Mouse (Mus musculus) forebrain, embryonic 16.5 days (tissue): Measurements from ENCODE around the gene Pam16. TPM values are rescaled to one million over a fixed set of nuclear protein-coding genes. Genes with fewer than 3 reads are reported as not detected.
"Not testable (repeated sequence)": the region's sequence is repeated elsewhere in the genome, so short reads cannot be mapped to it uniquely, and the experiment has no call there.

Experiments used
- ATAC-seq: fragments of 200-750 bp; cut with Nextera tagmentation; 2 replicates; pipeline ENCODE4 v1.8.0; 2017; ENCODE audit warnings: mild to moderate bottlenecking, moderate library complexity
- H3K27ac ChIP-seq: fragments of 300-500 bp; sonication (generic); 2 replicates; pipeline ENCODE4 v1.5.1; 2014; ENCODE audit warnings: low read length, control low read depth
- H3K27me3 ChIP-seq: fragments of 300-500 bp; sonication (generic); replicated peaks from 2 replicates; pipeline ENCODE4 v1.6.1; 2014; ENCODE audit warnings: low read length; ENCODE audit not compliant: control insufficient read depth, insufficient read depth
- H3K36me3 ChIP-seq: fragments of 300-500 bp; sonication (generic); 2 replicates; pipeline ENCODE4 v1.6.1; 2014; ENCODE audit not compliant: control insufficient read depth, insufficient read depth
- H3K4me1 ChIP-seq: fragments of 300-500 bp; sonication (generic); replicated peaks from 2 replicates; pipeline ENCODE4 v1.6.1; 2014; ENCODE audit warnings: low read length; ENCODE audit not compliant: control insufficient read depth, insufficient read depth
- H3K4me2 ChIP-seq: fragments of 300-500 bp; sonication (generic); 2 replicates; pipeline ENCODE4 v1.6.1; 2014; ENCODE audit warnings: mild to moderate bottlenecking, low read length, control low read depth
- H3K4me3 ChIP-seq: fragments of 300-500 bp; sonication (generic); replicated peaks from 2 replicates; pipeline ENCODE4 v1.5.1; 2014; ENCODE audit warnings: mild to moderate bottlenecking, low read length, control low read depth
- H3K9ac ChIP-seq: fragments of 300-500 bp; sonication (generic); replicated peaks from 2 replicates; pipeline ENCODE4 v1.6.1; 2014; ENCODE audit warnings: low read depth, low read length, control low read depth
- H3K9me3 ChIP-seq: fragments of 300-500 bp; sonication (generic); 2 replicates; pipeline ENCODE4 v1.6.1; 2016; ENCODE audit warnings: low read length; ENCODE audit not compliant: control insufficient read depth
- WGBS: fragments of 180-500 bp; shearing (Covaris S2); extraction: QIAGEN DNeasy Blood & Tissue Kit; methylation state at CpG from one replicate; pipeline ENCODE4 v1.1.7; 2014; 5-methylcytosine and 5-hydroxymethylcytosine counted together
- polyA plus RNA-seq: library from polyadenylated mRNA; unstranded; fragments of >200 nt; fragmentation: Nextera tagmentation; extraction: Ambion mirVana; gene quantifications from 2 replicates; pipeline ENCODE4 v1.2.1, GENCODE M21; 2015

The Pam16 gene
- polyA plus RNA-seq, 1 experiment from 2014 or later, result 157 TPM

GRCm38 (mm10) chr16:4581179-4581578 lies 43.6 kb downstream of the Pam16 start:
- ATAC-seq, H3K27ac ChIP-seq, H3K4me1 ChIP-seq, H3K9ac ChIP-seq, H3K4me3 ChIP-seq, H3K27me3 ChIP-seq, H3K36me3 ChIP-seq, H3K4me2 ChIP-seq, H3K9me3 ChIP-seq: not testable (repeated sequence)
- WGBS, result 83% methylated on average over 3 of the region's 4 CpGs

GRCm38 (mm10) chr16:4578630-4579029 lies 46.2 kb downstream of the Pam16 start:
- Histone ChIP-seq H3K4me3 (no peak overlapping the region), H3K36me3 (no peaks in the 10 kb centered on the region), H3K4me1 (no peaks in the 10 kb centered on the region), H3K9ac (no peak overlapping the region), H3K9me3 (no peaks in the 10 kb centered on the region), H3K27me3 (no peaks in the 10 kb centered on the region), H3K27ac (no peak overlapping the region), H3K4me2 (no peak overlapping the region)
- no peak for ATAC-seq
- WGBS, result 81% methylated on average over 7 of the region's 7 CpGs

- Histone ChIP-seq H3K27me3 (no peaks in the 10 kb centered on the region), H3K27ac (no peak overlapping the region), H3K9me3 (no peaks in the 10 kb centered on the region), H3K4me1 (no peaks in the 10 kb centered on the region), H3K36me3 (no peaks in the 10 kb centered on the region), H3K4me3 (no peak overlapping the region), H3K9ac (no peak overlapping the region), H3K4me2 (no peak overlapping the region)
- ATAC-seq, result no peak
- WGBS, result 55% methylated on average over 2 of the region's 2 CpGs
These were observed 47.9 kb downstream of the Pam16 start for GRCm38 (mm10) chr16:4576873-4577272.

- Histone ChIP-seq H3K4me3 (no peak overlapping the region), H3K9me3 (no peaks in the 10 kb centered on the region), H3K4me2 (no peak overlapping the region), H3K27me3 (no peaks in the 10 kb centered on the region), H3K27ac (no peak overlapping the region), H3K4me1 (no peaks in the 10 kb centered on the region), H3K9ac (no peak overlapping the region), H3K36me3 (no peaks in the 10 kb centered on the region)
- 52% methylated on average over 2 of the region's 2 CpGs for WGBS
- no peak for ATAC-seq
These were observed 48.8 kb downstream of the Pam16 start for GRCm38 (mm10) chr16:4576038-4576437.

- Histone ChIP-seq H3K4me3 (no peak overlapping the region), H3K9ac (no peak overlapping the region), H3K9me3 (no peaks in the 10 kb centered on the region), H3K36me3 (no peaks in the 10 kb centered on the region), H3K4me1 (0 out of 2 replicates have a peak, but pooled peaks cover 3% of the 10 kb centered on the region), H3K4me2 (no peak overlapping the region), H3K27ac (no peak overlapping the region), H3K27me3 (no peaks in the 10 kb centered on the region)
- no peak for ATAC-seq
- WGBS, result 49% methylated on average over 4 of the region's 4 CpGs
These were observed 54.1 kb downstream of the Pam16 start for GRCm38 (mm10) chr16:4570737-4571136.

GRCm38 (mm10) chr16:4567912-4568311 lies 56.9 kb downstream of the Pam16 start:
- no peak overlapping the region for H3K4me3 ChIP-seq
- H3K9me3 ChIP-seq, result no peaks in the 10 kb centered on the region
- no peaks in the 10 kb centered on the region for H3K36me3 ChIP-seq
- no peak overlapping the region for H3K27ac ChIP-seq
- H3K4me2 ChIP-seq, result no peak overlapping the region
- H3K4me1 ChIP-seq, result 0 out of 2 replicates have a peak, but pooled peaks cover 3% of the 10 kb centered on the region
- peak; percentile 49 for ATAC-seq
- H3K27me3 ChIP-seq, result no peaks in the 10 kb centered on the region
- no peak overlapping the region for H3K9ac ChIP-seq
- WGBS, result 16% methylated on average over 4 of the region's 4 CpGs

Other genes with a start within 250 kb of the Pam16 start
- 2.5 and 2.8 TPM in 2 replicates for gene Adcy9, start 204.5 kb downstream of the Pam16 start, polyA plus RNA-seq
- 45.2 and 48.8 TPM in 2 replicates for gene Srl, start 83.2 kb downstream of the Pam16 start, polyA plus RNA-seq
- gene Tfap4, start 65.1 kb downstream of the Pam16 start, polyA plus RNA-seq, result 13.2 and 14.9 TPM in 2 replicates
- 10.8 and 12.1 TPM in 2 replicates for gene Glis2, start 30.3 kb downstream of the Pam16 start, polyA plus RNA-seq
- 3.2 and 4.3 TPM in 2 replicates for gene Vasn, start 15.0 kb upstream of the Pam16 start, polyA plus RNA-seq
- gene Dnaja3, start 15.0 kb upstream of the Pam16 start, polyA plus RNA-seq, result 60.3 and 61.9 TPM in 2 replicates
- 25.4 and 32.6 TPM in 2 replicates for gene Coro7, start 54.8 kb upstream of the Pam16 start, polyA plus RNA-seq
- 88.8 and 94.4 TPM in 2 replicates for gene Nmral1, start 94.4 kb upstream of the Pam16 start, polyA plus RNA-seq
- gene Hmox2, start 101.4 kb upstream of the Pam16 start, polyA plus RNA-seq, result 83.1 and 99.5 TPM in 2 replicates
- gene Cdip1, start 165.3 kb upstream of the Pam16 start, polyA plus RNA-seq, result 107 and 119 TPM in 2 replicates
- gene 4930562C15Rik, start 210.4 kb upstream of the Pam16 start, polyA plus RNA-seq, result 0.15 and 0.80 TPM in 2 replicates